Mouse (Mus musculus) brain, embryonic 14.5 days (tissue): ENCODE data around the gene Cped1. TPM values are rescaled to one million over a fixed set of nuclear protein-coding genes. Genes with fewer than 3 reads are reported as not detected.
"Not testable (repeated sequence)": the region's sequence is repeated elsewhere in the genome, so short reads cannot be mapped to it uniquely, and the experiment has no call there.

ENCODE experiments used
- DNase-seq: peaks from one replicate; pipeline ENCODE4 v3.0.0-alpha.2; 2011; ENCODE audit warnings: low read depth
- CTCF ChIP-seq: fragments of 200-500 bp; IDR thresholded peaks from 2 replicates; pipeline ENCODE4 v1.5.1; 2012; ENCODE audit warnings: inconsistent platforms, mild to moderate bottlenecking, moderate library complexity, borderline replicate concordance; ENCODE audit not compliant: insufficient read depth, insufficient read length; ENCODE audit errors: extremely low read depth
- POLR2A ChIP-seq: fragments of 200-500 bp; IDR thresholded peaks from 2 replicates; pipeline ENCODE4 v1.6.1; 2012; ENCODE audit warnings: mild to moderate bottlenecking, inconsistent platforms, borderline replicate concordance; ENCODE audit not compliant: poor library complexity, insufficient read depth, insufficient read length, severe bottlenecking; ENCODE audit errors: extremely low read depth
- polyA plus RNA-seq: library from polyadenylated mRNA; depleted of rRNA; stranded (reverse); fragments of >200 nt; gene quantifications from 2 replicates; pipeline ENCODE4 v1.2.3, GENCODE M21; 2012

Gene Cped1
- polyA plus RNA-seq, 1 experiment = 4.3 TPM

- no peak for DNase-seq
- no peak for TF ChIP-seq CTCF
- TF ChIP-seq POLR2A = no peak
Measured at GRCm38 (mm10) chr6:22222947-22223346, 237.2 kb downstream of the Cped1 start.

- no peak for DNase-seq
- TF ChIP-seq CTCF (no peak), POLR2A (no peak)
Measured at GRCm38 (mm10) chr6:22224351-22224750, 238.6 kb downstream of the Cped1 start.

- no peak for DNase-seq
- TF ChIP-seq POLR2A (no peak), CTCF (no peak)
Measured at GRCm38 (mm10) chr6:22231244-22231643, 245.5 kb downstream of the Cped1 start.

- TF ChIP-seq POLR2A (no peak), CTCF (no peak)
- no peak for DNase-seq
Measured at GRCm38 (mm10) chr6:22233517-22233916, 247.8 kb downstream of the Cped1 start.

GRCm38 (mm10) chr6:22235133-22235532 lies 249.4 kb downstream of the Cped1 start:
- TF ChIP-seq CTCF (no peak), POLR2A (no peak)

GRCm38 (mm10) chr6:22243321-22243720 lies 257.6 kb downstream of the Cped1 start:
- DNase-seq = no peak

More at GRCm38 (mm10) chr6:22235133-22235532, 249.4 kb downstream of the Cped1 start:
- no peak for DNase-seq

GRCm38 (mm10) chr6:22246696-22247095 lies 261.0 kb downstream of the Cped1 start:
- TF ChIP-seq CTCF = no peak
- no peak for TF ChIP-seq POLR2A

More at GRCm38 (mm10) chr6:22243321-22243720, 257.6 kb downstream of the Cped1 start:
- no peak for TF ChIP-seq CTCF
- TF ChIP-seq POLR2A = no peak

GRCm38 (mm10) chr6:22258784-22259183 lies 273.1 kb downstream of the Cped1 start:
- TF ChIP-seq CTCF = no peak
- no peak for TF ChIP-seq POLR2A
- DNase-seq = no peak

More at GRCm38 (mm10) chr6:22246696-22247095, 261.0 kb downstream of the Cped1 start:
- no peak for DNase-seq

- DNase-seq = peak; percentile 52
- no peak for TF ChIP-seq POLR2A
- TF ChIP-seq CTCF = no peak
Measured at GRCm38 (mm10) chr6:22262519-22262918, 276.8 kb downstream of the Cped1 start.

- DNase-seq = not testable (repeated sequence)
Measured at GRCm38 (mm10) chr6:22264094-22264493, 278.4 kb downstream of the Cped1 start.

- no peak for TF ChIP-seq CTCF
- no peak for TF ChIP-seq POLR2A
- no peak for DNase-seq
Measured at GRCm38 (mm10) chr6:22266018-22266417, 280.3 kb downstream of the Cped1 start.

GRCm38 (mm10) chr6:22267807-22268667 lies 282.3 kb downstream of the Cped1 start:
- TF ChIP-seq CTCF = no peak
- no peak for TF ChIP-seq POLR2A
- no peak for DNase-seq
